Mouse (Mus musculus): ENCODE data around the gene Ccdc30. TPM values are rescaled to one million over a fixed set of nuclear protein-coding genes. Genes with fewer than 3 reads are reported as not detected.

The Ccdc30 gene
- polyA plus RNA-seq, 1 experiment from 2014 or later: 2.5 TPM

- no peak for TF ChIP-seq CTCF (IDR thresholded peaks at IDR 0.05; ENCODE audit: low read depth)
- Histone ChIP-seq H3K9me3 (ENCODE audit: low read depth, low read length) (no peaks in the 10 kb centered on the region), H3K9ac (no peak overlapping the region), H3K4me1 (ENCODE audit: insufficient read depth) (peaks cover 4% of the 10 kb centered on the region; the same call in 1 of the 2 replicates), H3K4me3 (ENCODE audit: low read depth, low read length) (no peak overlapping the region), H3K27me3 (ENCODE audit: insufficient read depth, low read length) (no peaks in the 10 kb centered on the region), H3K36me3 (ENCODE audit: insufficient read depth) (no peaks in the 10 kb centered on the region), H3K4me2 (no peak overlapping the region), H3K27ac (ENCODE audit: low read depth) (no peak overlapping the region)
- WGBS: 88% methylated on average over 3 of the region's 3 CpGs
- no peak for DNase-seq
- no peak for ATAC-seq (ENCODE audit: insufficient read depth)
Observed at GRCm38 (mm10) chr4:119417894-119418293, 2.6 kb upstream of the Ccdc30 start.

GRCm38 (mm10) chr4:119417270-119417669 is 1.9 kb upstream of the Ccdc30 start:
- no peak for DNase-seq
- no peaks in the 10 kb centered on the region for H3K27me3 ChIP-seq (ENCODE audit: insufficient read depth, low read length)
- H3K4me3 ChIP-seq (ENCODE audit: low read depth, low read length): no peak overlapping the region
- WGBS: 74% methylated on average over 3 of the region's 3 CpGs
- no peaks in the 10 kb centered on the region for H3K9me3 ChIP-seq (ENCODE audit: low read depth, low read length)
- H3K9ac ChIP-seq: no peak overlapping the region
- ATAC-seq (ENCODE audit: insufficient read depth): no peak
- no peaks in the 10 kb centered on the region for H3K36me3 ChIP-seq (ENCODE audit: insufficient read depth)
- no peak overlapping the region for H3K27ac ChIP-seq (ENCODE audit: low read depth)
- H3K4me2 ChIP-seq: no peak overlapping the region
- peaks cover 4% of the 10 kb centered on the region; the same call in 1 of the 2 replicates for H3K4me1 ChIP-seq (ENCODE audit: insufficient read depth)
- no peak for TF ChIP-seq CTCF (IDR thresholded peaks at IDR 0.05; ENCODE audit: low read depth)

GRCm38 (mm10) chr4:119412791-119413190 is 2.5 kb downstream of the Ccdc30 start:
- no peaks in the 10 kb centered on the region for H3K27me3 ChIP-seq (ENCODE audit: insufficient read depth, low read length)
- no peaks in the 10 kb centered on the region for H3K36me3 ChIP-seq (ENCODE audit: insufficient read depth)
- no peak overlapping the region for H3K9ac ChIP-seq
- DNase-seq: peak; percentile 85
- ATAC-seq (ENCODE audit: insufficient read depth): peak; percentile 45; the same call in 1 of the 2 replicates
- TF ChIP-seq CTCF (IDR thresholded peaks at IDR 0.05; ENCODE audit: low read depth): no peak
- H3K9me3 ChIP-seq (ENCODE audit: low read depth, low read length): no peaks in the 10 kb centered on the region
- WGBS: 50% methylated on average over 6 of the region's 6 CpGs
- H3K4me1 ChIP-seq (ENCODE audit: insufficient read depth): no peaks in the 10 kb centered on the region
- H3K4me2 ChIP-seq: no peak overlapping the region
- H3K4me3 ChIP-seq (ENCODE audit: low read depth, low read length): no peak overlapping the region
- no peak overlapping the region for H3K27ac ChIP-seq (ENCODE audit: low read depth)

- Histone ChIP-seq H3K4me1 (ENCODE audit: insufficient read depth) (no peaks in the 10 kb centered on the region), H3K36me3 (ENCODE audit: insufficient read depth) (no peaks in the 10 kb centered on the region), H3K9ac (no peak overlapping the region), H3K27me3 (ENCODE audit: insufficient read depth, low read length) (no peaks in the 10 kb centered on the region), H3K27ac (ENCODE audit: low read depth) (no peak overlapping the region), H3K4me3 (ENCODE audit: low read depth, low read length) (no peak overlapping the region), H3K4me2 (no peak overlapping the region), H3K9me3 (ENCODE audit: low read depth, low read length) (no peaks in the 10 kb centered on the region)
- DNase-seq (no peak), ATAC-seq (ENCODE audit: insufficient read depth) (no peak)
- no peak for TF ChIP-seq CTCF (IDR thresholded peaks at IDR 0.05; ENCODE audit: low read depth)
- WGBS: 81% methylated on average over 12 of the region's 12 CpGs
Observed at GRCm38 (mm10) chr4:119411877-119412650, 3.3 kb downstream of the Ccdc30 start.

GRCm38 (mm10) chr4:119403431-119403830 is 11.9 kb downstream of the Ccdc30 start:
- Histone ChIP-seq H3K27me3 (ENCODE audit: insufficient read depth, low read length) (no peaks in the 10 kb centered on the region), H3K4me2 (no peak overlapping the region), H3K27ac (ENCODE audit: low read depth) (no peak overlapping the region), H3K4me3 (ENCODE audit: low read depth, low read length) (no peak overlapping the region), H3K9ac (no peak overlapping the region), H3K4me1 (ENCODE audit: insufficient read depth) (no peaks in the 10 kb centered on the region), H3K36me3 (ENCODE audit: insufficient read depth) (no peaks in the 10 kb centered on the region), H3K9me3 (ENCODE audit: low read depth, low read length) (peaks cover 5% of the 10 kb centered on the region; the same call in 1 of the 2 replicates)
- DNase-seq (no peak), ATAC-seq (ENCODE audit: insufficient read depth) (no peak)
- no peak for TF ChIP-seq CTCF (IDR thresholded peaks at IDR 0.05; ENCODE audit: low read depth)
- 93% methylated on average over 2 of the region's 2 CpGs for WGBS

GRCm38 (mm10) chr4:119400896-119401295 is 14.4 kb downstream of the Ccdc30 start:
- no peak overlapping the region for H3K27ac ChIP-seq (ENCODE audit: low read depth)
- DNase-seq (peak; percentile 15), ATAC-seq (ENCODE audit: insufficient read depth) (no peak)
- no peaks in the 10 kb centered on the region for H3K4me1 ChIP-seq (ENCODE audit: insufficient read depth)
- no peak overlapping the region for H3K4me2 ChIP-seq
- H3K4me3 ChIP-seq (ENCODE audit: low read depth, low read length): no peak overlapping the region
- no peaks in the 10 kb centered on the region for H3K27me3 ChIP-seq (ENCODE audit: insufficient read depth, low read length)
- peak; percentile 17; the same call in 1 of the 2 replicates for TF ChIP-seq CTCF (IDR thresholded peaks at IDR 0.05; ENCODE audit: low read depth)
- 50% methylated on average over 7 of the region's 7 CpGs for WGBS
- no peak overlapping the region for H3K9ac ChIP-seq
- peaks cover 5% of the 10 kb centered on the region; the same call in 1 of the 2 replicates for H3K9me3 ChIP-seq (ENCODE audit: low read depth, low read length)
- H3K36me3 ChIP-seq (ENCODE audit: insufficient read depth): no peaks in the 10 kb centered on the region

- Histone ChIP-seq H3K27ac (ENCODE audit: low read depth) (no peak overlapping the region), H3K27me3 (ENCODE audit: insufficient read depth, low read length) (no peaks in the 10 kb centered on the region), H3K4me2 (no peak overlapping the region), H3K4me1 (ENCODE audit: insufficient read depth) (no peaks in the 10 kb centered on the region), H3K9me3 (ENCODE audit: low read depth, low read length) (peaks cover 5% of the 10 kb centered on the region; the same call in 1 of the 2 replicates), H3K4me3 (ENCODE audit: low read depth, low read length) (no peak overlapping the region), H3K9ac (no peak overlapping the region), H3K36me3 (ENCODE audit: insufficient read depth) (no peaks in the 10 kb centered on the region)
- ATAC-seq (ENCODE audit: insufficient read depth) (no peak), DNase-seq (no peak)
- 72% methylated on average over 7 of the region's 7 CpGs for WGBS
- no peak for TF ChIP-seq CTCF (IDR thresholded peaks at IDR 0.05; ENCODE audit: low read depth)
Observed at GRCm38 (mm10) chr4:119398751-119399150, 16.6 kb downstream of the Ccdc30 start.

Measured in lung, embryonic 14.5 days (tissue).